Mouse (Mus musculus): Measurements from ENCODE around the gene Sdhd.
"Not testable (repeated sequence)": the region's sequence is repeated elsewhere in the genome, so short reads cannot be mapped to it uniquely, and the experiment has no call there.

Sdhd gene

GRCm38 (mm10) chr9:50603189-50603997 lies at the start of gene Sdhd, which contains the start of gene Timm8b:
Gene Sdhd, minus strand, starts transcription at chr9:50603812.
Gene Timm8b, plus strand, starts transcription at chr9:50603910.
- DNase-seq (ENCODE audit: inconsistent age in 2 of 2, low spot score in 1 of 2), result peak; percentile 95 to 98

GRCm38 (mm10) chr9:50650503-50650902 lies 46.9 kb upstream of the Sdhd start:
- no peak for DNase-seq (ENCODE audit: inconsistent age in 2 of 2, low spot score in 1 of 2)

- DNase-seq (ENCODE audit: inconsistent age in 2 of 2, low spot score in 1 of 2), result no peak
These were observed 43.3 kb upstream of the Sdhd start for GRCm38 (mm10) chr9:50646826-50647370.

GRCm38 (mm10) chr9:50634270-50634669 lies 30.7 kb upstream of the Sdhd start:
- no peak for DNase-seq (ENCODE audit: inconsistent age in 2 of 2, low spot score in 1 of 2)

- no peak for DNase-seq (ENCODE audit: inconsistent age in 2 of 2, low spot score in 1 of 2)
These were observed 29.4 kb upstream of the Sdhd start for GRCm38 (mm10) chr9:50633059-50633458.

- no peak for DNase-seq (ENCODE audit: inconsistent age in 2 of 2, low spot score in 1 of 2)
These were observed 28.5 kb upstream of the Sdhd start for GRCm38 (mm10) chr9:50632016-50632688.

GRCm38 (mm10) chr9:50630903-50631302 lies 27.3 kb upstream of the Sdhd start:
- not testable (repeated sequence) for DNase-seq (ENCODE audit: inconsistent age in 2 of 2, low spot score in 1 of 2)

GRCm38 (mm10) chr9:50617794-50618330 lies 14.2 kb upstream of the Sdhd start:
- no peak for DNase-seq (ENCODE audit: inconsistent age in 2 of 2, low spot score in 1 of 2)

GRCm38 (mm10) chr9:50616766-50617603 lies 13.4 kb upstream of the Sdhd start, which contains the start of the genes Pih1d2 and Nkapd1:
Gene Pih1d2, plus strand, starts transcription at chr9:50617321.
Gene Nkapd1, minus strand, starts transcription at chr9:50617464.
- DNase-seq (ENCODE audit: inconsistent age in 2 of 2, low spot score in 1 of 2), result peak; percentile 91 to 98

GRCm38 (mm10) chr9:50616161-50616560 lies 12.5 kb upstream of the Sdhd start:
- no peak for DNase-seq (ENCODE audit: inconsistent age in 2 of 2, low spot score in 1 of 2)

GRCm38 (mm10) chr9:50612115-50612514 lies 8.5 kb upstream of the Sdhd start:
- DNase-seq (ENCODE audit: inconsistent age in 2 of 2, low spot score in 1 of 2), result no peak

- DNase-seq (ENCODE audit: inconsistent age in 2 of 2, low spot score in 1 of 2), result no peak
These were observed 726 bp upstream of the Sdhd start for GRCm38 (mm10) chr9:50604338-50604737.

- no peak for DNase-seq (ENCODE audit: inconsistent age in 2 of 2, low spot score in 1 of 2)
These were observed 349 bp upstream of the Sdhd start for GRCm38 (mm10) chr9:50603998-50604324.

GRCm38 (mm10) chr9:50602055-50602845 lies 1.4 kb downstream of the Sdhd start:
- peak in 1 of 2 experiments; percentile 51 for DNase-seq (ENCODE audit: inconsistent age in 2 of 2, low spot score in 1 of 2)

- DNase-seq (ENCODE audit: inconsistent age in 2 of 2, low spot score in 1 of 2), result no peak
These were observed 2.1 kb downstream of the Sdhd start for GRCm38 (mm10) chr9:50601536-50601935.

- DNase-seq (ENCODE audit: inconsistent age in 2 of 2, low spot score in 1 of 2), result no peak
These were observed 6.6 kb downstream of the Sdhd start for GRCm38 (mm10) chr9:50596973-50597372.

GRCm38 (mm10) chr9:50594794-50595417 lies 8.7 kb downstream of the Sdhd start:
- no peak for DNase-seq (ENCODE audit: inconsistent age in 2 of 2, low spot score in 1 of 2)

GRCm38 (mm10) chr9:50593544-50593943 lies 10.1 kb downstream of the Sdhd start:
- DNase-seq (ENCODE audit: inconsistent age in 2 of 2, low spot score in 1 of 2), result peak in 1 of 2 experiments; percentile 63

- DNase-seq (ENCODE audit: inconsistent age in 2 of 2, low spot score in 1 of 2), result no peak
These were observed 10.7 kb downstream of the Sdhd start for GRCm38 (mm10) chr9:50592955-50593354.

All from adrenal gland, adult (tissue).